27 mouse cellular contexts compared by ENCODE assay signal in the genomic region with DNA sequence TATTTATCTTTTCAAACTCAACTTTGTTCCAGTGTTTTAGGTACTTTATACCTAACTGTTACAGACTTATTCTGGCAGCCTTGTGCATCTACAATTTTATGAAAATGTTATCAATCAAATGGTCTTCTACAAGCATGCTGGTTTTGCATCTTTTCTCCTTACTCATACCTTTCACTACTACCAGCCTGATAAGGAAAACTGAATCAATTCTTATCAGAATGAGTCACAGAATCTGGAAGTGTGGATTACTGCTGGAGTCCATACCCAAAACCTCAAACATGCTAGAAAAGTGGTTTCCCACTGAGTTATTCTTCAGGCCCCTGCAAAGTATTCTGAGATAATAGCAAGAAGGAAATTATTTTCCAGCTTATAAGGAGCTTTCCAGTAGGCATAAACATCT.
"Had no signal": no experiment of that assay in that cellular context is flagged by ENCODE, and none has a peak within 500 bp of the region (broad histone marks: within the 10 kb centered on the region; RNA-seq: fewer than 3 reads in every experiment).

No protein-coding gene starts in this region.

- H3K9me3 ChIP-seq: embryonic facial prominence, embryonic 10.5 days; embryonic facial prominence, embryonic 12.5 days; embryonic facial prominence, embryonic 13.5 days; embryonic facial prominence, embryonic 15.5 days; forebrain, embryonic 10.5 days; forebrain, embryonic 12.5 days; forebrain, embryonic 13.5 days; forebrain, embryonic 15.5 days had no signal

- H3K4me3 ChIP-seq: embryonic facial prominence, embryonic 10.5 days; embryonic facial prominence, embryonic 12.5 days; embryonic facial prominence, embryonic 13.5 days; embryonic facial prominence, embryonic 15.5 days; erythroblast, embryonic 14.5 days; forebrain, embryonic 10.5 days; forebrain, embryonic 12.5 days; forebrain, embryonic 13.5 days; forebrain, embryonic 15.5 days; gastrocnemius, adult 2 months; heart, adult 2 months had no signal

- ATAC-seq: forebrain, embryonic 13.5 days; forebrain, embryonic 14.5 days; forebrain, embryonic 15.5 days; forebrain, embryonic 16.5 days; forebrain, postnatal 0 days had no signal

- DNase-seq: cerebellum, adult 9-10 months; cerebellum, adult 9-11 months; cerebellum, postnatal 10 days; cerebellum, postnatal 14 days; cerebellum, postnatal 25 days; cerebellum, postnatal 36 days; embryo, embryonic 11 days; forebrain, postnatal 0 days; gastrocnemius, adult 2 months; gastrocnemius, postnatal 10 days; gastrocnemius, postnatal 14 days; gastrocnemius, postnatal 25 days; gastrocnemius, postnatal 36 days; heart, adult 11 months; heart, adult 18-20 months; heart, adult 2 months had no signal

- H3K4me1 ChIP-seq: embryonic facial prominence, embryonic 12.5 days; embryonic facial prominence, embryonic 13.5 days; embryonic facial prominence, embryonic 15.5 days; forebrain, embryonic 12.5 days; forebrain, embryonic 13.5 days; forebrain, embryonic 15.5 days had no signal

- H3K36me3 ChIP-seq: embryonic facial prominence, embryonic 10.5 days; embryonic facial prominence, embryonic 12.5 days; embryonic facial prominence, embryonic 13.5 days; embryonic facial prominence, embryonic 15.5 days; forebrain, embryonic 10.5 days; forebrain, embryonic 12.5 days; forebrain, embryonic 15.5 days had no signal

- H3K4me2 ChIP-seq: embryonic facial prominence, embryonic 12.5 days; embryonic facial prominence, embryonic 13.5 days; embryonic facial prominence, embryonic 15.5 days; forebrain, embryonic 12.5 days; forebrain, embryonic 13.5 days; forebrain, embryonic 15.5 days had no signal

- H3K27me3 ChIP-seq: embryonic facial prominence, embryonic 12.5 days; embryonic facial prominence, embryonic 13.5 days; embryonic facial prominence, embryonic 15.5 days; forebrain, embryonic 12.5 days; forebrain, embryonic 13.5 days; forebrain, embryonic 15.5 days had no signal

- H3K27ac ChIP-seq: embryonic facial prominence, embryonic 10.5 days; embryonic facial prominence, embryonic 12.5 days; embryonic facial prominence, embryonic 13.5 days; embryonic facial prominence, embryonic 15.5 days; forebrain, embryonic 10.5 days; forebrain, embryonic 12.5 days; forebrain, embryonic 13.5 days; forebrain, embryonic 15.5 days; gastrocnemius, adult 2 months; heart, adult 2 months had no signal

- H3K9ac ChIP-seq: embryonic facial prominence, embryonic 12.5 days; embryonic facial prominence, embryonic 13.5 days; embryonic facial prominence, embryonic 15.5 days; forebrain, embryonic 12.5 days; forebrain, embryonic 13.5 days; forebrain, embryonic 15.5 days; forebrain, postnatal 0 days had no signal
